Mouse (Mus musculus) gastrocnemius, adult 8-10 months (tissue): ENCODE data around the gene Map3k7cl. TPM values are rescaled to one million over a fixed set of nuclear protein-coding genes. Genes with fewer than 3 reads are reported as not detected.

Source experiments
- DNase-seq, 2 experiments: peaks; one replicate each; pipeline ENCODE4 v3.0.0; 2022; ENCODE audit warnings: low spot score in 2 of 2
- total RNA-seq, 4 experiments: library from RNA; stranded (reverse); gene quantifications; 2 replicates each; pipeline ENCODE4 v1.2.4; 2022

The Map3k7cl gene
- 10 to 100 TPM in 2 of 4 experiments, 1 to 10 TPM in 2; 4.5 to 12.3 (median 9.6) TPM for total RNA-seq

- peak; percentile 37 to 53 for DNase-seq
Observed at GRCm38 (mm10) chr16:87552907-87553691, at the start of gene Map3k7cl. Gene Map3k7cl (plus strand): TSS chr16:87553330.

DNA sequence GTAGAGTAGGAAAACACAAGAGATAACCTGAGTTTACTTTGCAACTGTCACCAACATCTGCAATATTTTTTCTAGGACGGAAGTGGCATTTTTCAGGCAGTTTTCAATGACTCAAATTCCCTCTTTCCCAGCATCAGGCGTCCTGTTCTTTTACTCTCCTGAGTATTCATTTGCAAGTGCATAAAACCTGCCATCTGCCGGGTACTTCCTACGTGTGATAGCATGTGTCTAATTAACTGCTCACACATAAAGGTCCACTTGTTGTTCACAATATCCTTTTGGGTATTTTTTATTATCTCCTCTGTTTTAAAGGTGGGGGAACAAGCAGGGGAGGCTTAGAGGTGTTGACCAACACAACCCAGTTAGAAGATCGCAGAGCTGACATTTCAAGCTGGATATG is 41.4 kb upstream of the Map3k7cl start:
- DNase-seq, result no peak

DNA sequence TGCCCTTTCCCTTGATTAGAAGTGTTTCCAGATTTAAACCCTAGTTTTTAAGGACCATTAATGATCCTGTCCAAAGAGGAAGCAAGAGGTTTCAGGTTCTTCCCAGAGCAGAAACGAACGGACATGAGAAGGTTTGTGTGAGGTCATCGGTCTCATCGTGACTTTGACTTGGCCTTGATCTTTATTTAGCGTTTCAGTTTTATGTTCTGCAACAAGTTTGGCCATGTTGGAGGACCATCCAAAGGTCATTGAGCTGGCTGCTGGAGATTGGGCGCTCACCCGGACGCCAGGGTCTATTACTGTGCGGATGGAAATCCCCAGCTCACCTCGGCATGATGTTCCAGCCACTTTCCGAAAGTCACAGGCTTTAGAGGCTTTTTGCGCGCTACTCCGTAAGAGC is 40.8 kb upstream of the Map3k7cl start:
- DNase-seq, result peak in 1 of 2 experiments; percentile 10

DNA sequence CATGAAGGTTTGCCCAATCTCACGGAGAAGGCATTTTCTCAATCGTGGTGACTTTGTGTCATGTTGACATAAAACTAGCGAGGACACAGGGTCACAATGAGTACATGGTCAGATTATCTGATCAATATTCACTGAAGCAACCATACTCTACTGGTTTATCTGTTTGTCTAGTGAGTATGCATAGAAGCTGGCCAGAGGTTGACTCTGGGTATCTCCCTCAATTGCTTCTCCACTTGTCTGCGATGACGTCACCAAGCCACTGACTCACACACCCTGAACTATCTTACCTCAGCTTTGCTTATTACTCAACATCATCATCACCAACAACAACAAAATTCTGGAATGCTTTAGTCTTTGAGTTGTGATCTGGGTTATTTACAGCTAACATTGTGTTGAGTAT is 28.9 kb upstream of the Map3k7cl start:
- DNase-seq, result no peak

DNA sequence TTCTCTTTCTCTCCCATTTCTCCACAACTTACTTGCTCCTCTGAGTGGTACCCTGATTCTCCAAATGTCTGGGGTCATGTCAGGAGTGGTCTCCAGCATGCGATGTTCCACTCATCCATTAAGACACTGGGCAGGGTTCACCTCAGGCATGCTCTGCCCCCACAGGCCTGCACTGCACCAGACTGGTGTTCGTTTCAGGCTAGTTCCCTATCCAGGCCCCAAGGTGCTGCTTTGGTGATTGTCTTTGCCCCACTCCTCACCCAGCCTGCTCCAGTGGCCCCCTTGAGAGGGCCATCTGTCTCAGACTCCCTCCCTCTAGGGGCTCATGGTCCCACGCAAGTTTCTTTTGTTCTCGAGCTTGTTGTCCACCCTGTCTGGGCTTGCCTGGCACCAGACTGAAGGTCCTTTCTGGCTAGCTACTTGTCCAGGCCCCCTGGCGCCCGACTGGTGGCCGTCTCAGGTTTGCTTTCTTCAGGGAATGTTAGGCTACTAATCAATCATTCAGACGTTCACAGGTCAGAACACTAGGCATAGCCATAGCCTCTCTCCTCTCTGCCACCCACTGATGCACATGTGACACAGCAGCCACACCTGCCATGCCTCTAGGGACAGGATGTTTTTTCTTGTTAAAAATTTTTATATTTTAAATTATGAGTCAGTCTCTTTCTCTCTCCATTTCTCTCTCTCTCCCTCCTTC is 25.4 kb upstream of the Map3k7cl start:
- DNase-seq, result no peak

- no peak for DNase-seq
Observed at GRCm38 (mm10) chr16:87528755-87529154, 24.4 kb upstream of the Map3k7cl start.

DNA sequence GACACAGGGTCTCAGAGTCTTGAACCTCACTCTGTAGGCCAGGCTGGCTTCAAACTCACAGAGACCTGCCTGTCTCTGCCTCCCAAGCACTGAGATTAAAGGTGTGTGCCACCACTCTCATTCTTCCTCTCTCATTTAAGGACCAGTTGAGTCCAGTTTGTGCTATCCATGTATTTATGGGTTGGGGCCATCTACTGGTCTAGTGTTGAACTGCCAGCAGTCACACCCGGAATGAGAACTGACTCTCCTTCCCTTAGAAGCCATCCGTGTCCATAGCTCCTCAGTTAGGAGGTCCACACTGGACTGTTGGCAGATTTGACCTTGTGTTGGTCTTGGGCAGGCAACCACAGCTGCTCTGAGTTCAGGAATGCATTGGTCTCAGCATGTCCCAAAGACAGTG is 4.8 kb upstream of the Map3k7cl start:
- DNase-seq, result no peak

DNA sequence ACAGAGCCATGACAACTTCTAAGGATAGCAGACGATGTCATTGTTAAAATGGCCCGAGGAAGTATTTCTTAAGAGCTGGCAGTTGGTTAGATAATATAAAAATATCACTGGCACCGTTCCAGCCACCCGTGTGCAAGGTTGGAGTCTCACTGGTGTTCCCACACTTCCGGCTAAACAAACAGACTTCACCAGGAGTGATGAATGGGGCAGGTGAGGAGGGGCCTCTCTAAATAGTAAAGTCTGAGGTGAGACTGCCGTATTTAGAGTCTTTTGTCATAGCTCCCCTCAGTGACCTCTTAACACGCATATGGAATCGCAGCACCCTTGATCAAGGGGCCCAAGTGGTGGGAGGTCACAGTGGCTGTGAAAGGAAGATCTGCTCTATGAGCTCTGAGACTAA is 3.2 kb downstream of the Map3k7cl start:
- DNase-seq, result no peak

DNA sequence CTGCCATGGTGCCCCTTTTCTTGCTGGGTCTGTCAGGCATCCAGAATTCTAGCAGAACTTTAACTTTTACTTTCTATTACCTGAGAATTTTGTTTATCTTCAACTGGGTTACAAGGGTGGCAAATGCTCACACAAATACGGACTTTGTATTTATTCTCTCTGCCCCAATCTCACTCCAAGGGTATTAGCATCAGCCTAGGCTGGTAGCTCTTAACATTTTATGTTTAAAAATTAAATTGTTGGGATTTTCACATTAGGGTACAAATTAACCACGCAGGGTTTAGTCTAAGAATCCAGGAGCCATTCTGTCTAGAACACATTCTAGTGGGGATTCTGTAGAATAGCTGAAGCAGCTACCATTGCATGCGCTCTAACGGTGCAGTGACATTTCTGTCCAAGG is 8.4 kb downstream of the Map3k7cl start:
- no peak for DNase-seq

DNA sequence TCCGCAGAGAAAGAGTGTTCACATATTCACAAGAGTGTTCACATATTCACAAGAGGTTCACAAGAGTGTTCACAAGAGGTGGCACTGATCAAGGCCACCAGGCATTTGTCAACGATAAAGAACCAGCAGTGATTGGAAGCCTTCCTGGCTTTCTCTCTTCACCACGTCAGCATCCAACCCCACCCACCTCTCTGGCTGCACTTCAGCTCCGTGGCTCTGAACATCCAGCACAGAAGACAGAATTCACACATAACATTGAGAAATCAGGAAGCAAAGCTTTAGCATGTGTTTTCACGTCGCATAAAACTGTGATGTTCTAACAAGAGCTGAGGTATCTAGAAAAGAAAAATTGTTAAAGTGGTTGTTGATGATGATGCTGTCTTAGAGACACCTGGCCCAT is 10.4 kb downstream of the Map3k7cl start:
- no peak for DNase-seq

- no peak for DNase-seq
Observed at GRCm38 (mm10) chr16:87564564-87564963, 11.4 kb downstream of the Map3k7cl start.

DNA sequence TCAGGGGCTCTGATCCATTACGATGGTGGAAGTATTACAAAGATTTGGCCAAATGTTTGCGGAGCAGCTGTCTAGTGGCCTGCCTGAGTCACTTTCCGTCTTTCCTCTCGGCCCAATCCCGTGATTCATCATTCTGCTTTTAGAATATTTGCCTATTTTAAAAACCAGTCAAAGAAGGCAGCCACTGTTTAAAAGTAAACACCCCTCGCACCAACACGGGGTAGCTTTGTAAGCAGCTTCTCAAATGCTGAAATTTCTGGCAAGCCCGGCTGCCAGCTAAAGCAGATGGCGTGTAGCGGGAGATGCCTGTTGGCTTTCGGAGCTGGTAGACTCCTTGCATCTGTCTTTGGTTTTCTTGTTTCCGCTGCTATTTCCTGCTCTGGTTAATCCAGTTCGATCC is 14.4 kb downstream of the Map3k7cl start:
- DNase-seq, result peak in 1 of 2 experiments; percentile 10

DNA sequence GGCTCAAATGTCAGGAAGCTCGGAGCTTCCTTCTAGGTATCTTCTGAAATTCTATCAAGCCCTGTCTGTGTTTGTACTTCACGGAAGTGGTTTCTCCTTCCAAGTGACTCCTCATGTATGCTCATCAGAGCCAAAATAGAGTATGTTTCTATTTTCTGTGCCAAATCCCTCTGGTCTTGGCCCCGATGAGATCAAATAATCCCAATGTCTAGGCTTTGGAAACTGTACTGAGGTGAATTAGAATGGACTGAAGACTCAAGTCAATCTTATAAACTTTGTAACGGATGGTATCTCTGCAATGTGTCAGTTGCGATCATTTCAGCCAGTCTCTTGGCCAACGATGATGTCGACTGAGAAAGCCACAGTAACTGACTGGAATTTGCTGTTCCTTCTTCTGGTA is 15.1 kb downstream of the Map3k7cl start:
- DNase-seq, result no peak

DNA sequence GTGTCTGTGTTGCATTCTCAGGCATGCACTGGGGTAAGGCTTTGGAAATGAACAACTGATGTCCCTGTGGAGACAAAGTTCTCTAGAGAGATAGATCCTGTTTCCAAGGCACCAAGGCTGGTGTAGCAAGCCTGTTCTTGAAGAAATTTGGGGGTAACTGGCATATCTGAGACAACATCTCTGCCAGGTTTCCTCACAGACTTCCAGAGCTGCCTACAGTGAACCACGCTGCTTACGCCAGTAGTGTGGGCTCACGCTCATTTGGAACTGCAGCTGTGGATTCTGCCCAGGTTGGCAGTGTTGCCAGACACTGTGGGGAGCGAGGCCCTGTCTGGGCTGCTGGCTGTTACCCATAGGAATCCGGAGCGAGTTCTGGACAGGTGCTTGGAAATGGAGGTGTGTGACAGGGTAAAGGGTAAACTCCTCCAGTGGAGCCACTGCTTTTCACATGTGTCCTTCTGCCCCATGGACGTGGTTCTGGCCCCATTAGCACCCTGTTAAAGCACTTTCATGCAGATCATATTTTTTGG is 16.5 kb downstream of the Map3k7cl start:
- DNase-seq, result no peak

DNA sequence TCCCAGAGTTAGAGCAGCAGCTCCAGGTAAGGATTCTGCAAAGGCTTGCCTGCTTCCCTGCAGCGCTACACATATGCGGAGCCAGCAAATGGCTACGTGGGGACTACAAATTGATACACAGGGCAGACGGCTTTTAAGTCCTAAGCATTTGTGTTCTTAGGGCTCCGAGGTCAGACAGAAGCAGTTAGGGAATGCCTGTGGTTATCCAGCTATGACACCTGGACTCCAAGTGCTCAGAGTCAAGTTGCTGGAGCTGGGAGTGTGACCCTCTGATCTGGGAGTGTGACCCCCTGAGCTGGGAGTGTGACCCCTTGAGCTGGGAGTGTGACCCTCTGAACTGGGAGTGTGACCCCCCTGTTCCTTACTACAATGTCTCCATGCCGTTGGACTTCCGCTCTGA is 17.2 kb downstream of the Map3k7cl start:
- DNase-seq, result no peak

- no peak for DNase-seq
Observed at GRCm38 (mm10) chr16:87573409-87573808, 20.3 kb downstream of the Map3k7cl start.

- DNase-seq, result no peak
Observed at GRCm38 (mm10) chr16:87574160-87574559, 21.0 kb downstream of the Map3k7cl start.

- DNase-seq, result peak in 1 of 2 experiments; percentile 33
Observed at GRCm38 (mm10) chr16:87575600-87575999, 22.5 kb downstream of the Map3k7cl start.

DNA sequence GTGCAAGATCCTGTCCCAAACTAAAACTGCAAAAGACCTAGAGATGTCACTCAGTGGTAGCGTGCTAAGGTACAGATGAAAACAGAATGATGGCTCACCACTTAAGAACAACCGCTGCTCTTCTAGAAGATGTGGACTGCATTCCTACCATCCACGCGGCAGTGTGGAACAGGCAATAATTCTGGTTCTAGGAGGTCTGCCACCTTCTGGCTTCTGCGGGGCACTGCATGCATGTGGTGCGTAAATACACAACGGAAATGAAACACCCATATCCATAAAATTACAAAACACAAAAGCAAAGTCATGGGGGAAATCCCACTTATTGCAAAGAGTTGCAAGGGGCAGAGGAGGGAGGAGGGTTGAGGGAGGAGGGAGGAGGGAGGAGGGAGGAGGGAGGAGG is 25.8 kb downstream of the Map3k7cl start:
- no peak for DNase-seq

DNA sequence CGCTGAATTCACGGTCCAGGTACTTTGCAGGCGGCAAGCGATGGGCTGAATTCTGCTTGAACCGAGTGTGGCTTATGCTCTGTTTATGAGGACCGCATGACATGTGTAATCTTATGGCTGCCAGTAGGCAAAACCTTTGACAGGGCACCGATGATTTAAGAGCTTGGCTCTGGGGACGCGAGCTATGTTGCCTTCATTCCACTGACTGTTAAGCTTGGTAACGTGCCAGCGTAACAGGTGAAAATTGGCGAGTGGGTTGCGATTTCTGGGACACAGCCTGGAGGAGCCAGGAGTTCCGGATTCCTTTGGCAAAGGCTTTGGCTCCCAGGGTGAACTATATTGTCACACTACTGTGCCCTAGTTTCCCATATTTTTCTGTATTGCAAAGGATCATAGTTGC is 26.3 kb downstream of the Map3k7cl start:
- DNase-seq, result no peak

DNA sequence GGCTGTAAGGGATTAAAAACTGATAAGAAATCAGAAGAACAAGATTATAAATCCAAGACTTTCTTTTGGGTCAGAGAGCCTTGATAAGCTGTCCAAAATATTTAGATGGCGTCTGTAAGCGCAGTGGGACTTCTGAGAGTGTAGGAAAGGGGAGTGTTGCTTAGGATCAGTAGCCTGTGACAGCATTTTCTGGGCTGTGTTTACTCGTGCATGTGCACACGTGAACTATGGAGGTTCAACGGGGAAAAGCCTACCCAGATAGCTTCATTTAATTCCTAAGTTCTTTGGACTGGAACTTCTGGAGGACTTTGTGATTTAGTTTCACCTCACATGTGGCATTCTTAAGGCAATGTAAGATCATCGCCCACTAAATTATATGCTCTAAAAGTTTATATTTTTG is 29.6 kb downstream of the Map3k7cl start:
- no peak for DNase-seq

DNA sequence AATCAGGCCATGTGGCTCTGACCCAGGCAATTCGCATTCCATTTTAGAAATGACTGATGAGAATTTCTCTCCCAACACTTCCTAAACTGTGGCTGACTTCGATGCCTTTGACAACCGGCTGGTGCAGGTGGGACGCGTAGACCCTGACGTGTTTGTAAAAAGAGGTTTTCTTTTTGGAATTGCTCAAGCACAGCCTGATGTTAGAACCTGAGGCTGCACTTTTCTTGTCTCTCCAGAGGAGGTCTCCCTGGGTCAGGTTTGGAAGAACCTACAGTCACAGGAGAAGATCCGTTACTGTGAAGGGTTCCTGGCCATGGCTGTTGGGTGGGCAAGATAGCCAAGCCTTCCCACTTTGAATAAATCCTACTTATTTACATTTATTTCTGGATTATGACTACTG is 31.5 kb downstream of the Map3k7cl start:
- no peak for DNase-seq
